Mouse (Mus musculus) left cerebral cortex, postnatal 10 days (tissue): ENCODE results near the gene Unc13b. TPM values are rescaled to one million over a fixed set of nuclear protein-coding genes. Genes with fewer than 3 reads are reported as not detected.

ENCODE experiments used
- DNase-seq, 2 experiments: peaks; one replicate each; pipeline ENCODE4 v3.0.0; 2021 to 2022; ENCODE audit warnings: low spot score in 2 of 2, mixed read lengths in 1 of 2; ENCODE audit errors: extremely low spot score in 1 of 2
- intact Hi-C: fragments of 180-260 bp; cut with DNase I; formaldehyde crosslinking; loops from one replicate; pipeline ENCODE4 v1.15.1; 2025
- total RNA-seq, 2 experiments: library from RNA; stranded (reverse); gene quantifications; 2 replicates each; pipeline ENCODE4 v1.2.3; 2021

The Unc13b gene
- total RNA-seq, 2 experiments from 2014 or later, result 61.0 to 65.4 TPM

DNA sequence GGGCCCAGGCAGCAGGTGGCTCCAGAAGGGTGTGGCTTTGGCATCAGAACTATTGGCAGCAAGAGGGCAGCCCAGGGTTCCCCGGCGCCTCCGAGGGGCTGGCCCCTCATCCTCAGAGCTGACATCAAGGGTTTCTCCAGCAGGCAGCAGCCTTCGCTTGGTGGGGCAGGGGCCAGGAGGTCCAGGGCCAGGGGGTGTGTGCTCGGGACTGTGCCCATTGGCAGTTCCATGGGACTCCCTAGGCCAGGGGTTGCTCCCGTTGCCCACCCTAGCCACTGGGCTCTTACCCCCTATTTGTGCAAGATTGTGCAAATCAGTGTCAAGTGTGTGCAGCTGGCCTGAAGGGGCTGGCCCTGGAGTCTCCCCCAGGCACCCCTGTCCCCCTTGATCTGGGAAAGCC, 22.9 kb upstream of the Unc13b start:
- DNase-seq, result peak in 1 of 2 experiments; percentile 33
- intact Hi-C loops, result no loop called here

DNA sequence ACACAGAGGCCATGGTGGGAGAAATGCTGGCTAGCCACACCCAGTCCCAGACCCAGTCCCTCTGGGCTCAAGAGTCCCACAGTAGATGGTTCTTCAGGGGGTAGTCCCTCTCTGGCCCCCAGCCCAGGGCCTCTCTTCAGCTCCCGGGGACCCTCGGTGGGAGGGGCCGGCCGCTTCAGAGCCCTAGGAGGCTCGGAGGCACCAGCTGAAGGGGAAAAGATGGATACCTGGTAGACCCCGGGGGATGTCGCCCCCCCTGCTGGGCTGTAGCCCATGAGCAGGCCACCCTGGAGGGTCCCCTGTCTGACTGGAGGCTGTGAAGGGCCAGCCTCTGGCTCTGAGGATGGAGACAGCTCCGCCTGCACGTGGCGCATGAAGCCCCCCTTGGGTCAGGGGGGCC, 22.4 kb upstream of the Unc13b start:
- peak in 1 of 2 experiments; percentile 43 for DNase-seq
- intact Hi-C loops, result no loop called here

DNA sequence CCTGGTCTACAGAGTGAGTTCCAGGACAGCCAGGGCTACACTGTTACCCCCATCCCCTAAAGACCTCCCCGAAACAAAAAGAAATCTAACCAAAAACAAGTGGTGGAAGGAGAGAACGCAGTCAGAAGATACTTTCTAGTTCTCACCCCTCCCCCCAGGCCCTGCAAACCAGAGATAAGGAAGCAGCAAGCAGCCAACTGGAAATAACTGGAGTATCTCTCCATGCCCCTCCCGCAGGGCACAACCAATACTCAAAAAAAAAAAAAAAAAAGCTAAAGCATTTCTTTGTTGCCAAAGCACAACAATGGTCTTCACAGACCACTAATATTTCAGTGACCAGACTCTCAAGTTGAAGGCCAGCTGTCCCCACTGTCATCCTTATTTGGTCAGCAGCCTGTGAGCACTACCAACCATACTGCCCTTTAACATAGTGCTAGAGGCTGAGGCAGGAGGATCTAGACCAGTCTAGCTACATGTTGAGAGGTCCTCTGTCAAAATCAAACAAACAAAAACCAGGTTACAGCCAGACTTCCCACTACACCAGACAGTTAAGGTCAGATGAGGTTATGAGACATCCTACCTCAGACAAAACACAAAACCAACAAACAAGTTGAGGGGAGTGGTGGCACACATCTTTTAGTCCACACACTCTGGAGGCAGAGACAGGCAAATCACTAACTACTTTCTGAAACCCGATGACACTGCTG, 20.7 kb upstream of the Unc13b start:
- intact Hi-C loops, result no loop called here
- no peak for DNase-seq

DNA sequence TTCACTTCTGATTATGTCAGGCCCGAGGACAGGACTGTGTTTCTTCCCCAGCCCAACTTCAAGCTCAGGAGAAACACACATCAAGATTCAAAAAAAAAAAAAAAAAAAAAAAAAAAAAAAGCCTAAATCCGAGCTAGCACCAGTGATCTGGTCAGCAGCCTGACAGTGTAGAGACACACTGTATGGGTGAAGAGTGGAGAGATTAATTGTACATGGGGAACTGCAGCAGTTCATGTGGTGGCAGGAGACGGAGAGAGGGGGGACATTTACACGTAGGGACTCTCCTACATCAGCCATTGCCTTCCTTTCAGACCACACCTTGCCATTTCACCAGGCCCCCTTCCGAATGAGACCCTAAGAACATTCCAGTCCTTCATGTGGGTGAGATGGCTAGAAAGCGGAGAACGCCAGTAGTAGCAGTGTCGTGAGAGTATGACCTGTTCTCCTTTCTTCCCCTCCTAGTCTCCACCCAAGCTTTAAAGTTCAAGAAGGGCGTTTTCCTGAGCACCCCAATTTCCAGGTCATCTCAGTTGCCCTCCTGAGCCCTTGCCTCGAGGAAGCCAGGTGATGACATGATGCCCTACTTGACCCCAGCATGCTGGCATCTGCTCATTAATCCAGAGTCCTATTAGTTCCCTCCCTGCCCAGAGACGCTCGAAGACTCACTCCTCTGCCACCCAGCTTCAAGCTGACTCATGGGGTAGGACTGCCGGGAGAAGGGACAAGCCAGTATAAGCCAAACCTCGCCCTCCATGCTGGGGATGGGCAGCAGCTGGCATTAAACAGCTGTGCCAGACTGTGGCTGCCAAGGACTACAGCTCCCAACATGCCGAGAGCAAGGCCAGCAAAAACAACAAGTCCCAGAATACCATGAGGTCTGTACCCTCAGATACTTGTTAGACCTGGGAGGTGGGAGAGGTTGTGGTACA, 19.9 kb upstream of the Unc13b start:
- intact Hi-C loops, result no loop called here
- DNase-seq, result peak; percentile 55 to 71

DNA sequence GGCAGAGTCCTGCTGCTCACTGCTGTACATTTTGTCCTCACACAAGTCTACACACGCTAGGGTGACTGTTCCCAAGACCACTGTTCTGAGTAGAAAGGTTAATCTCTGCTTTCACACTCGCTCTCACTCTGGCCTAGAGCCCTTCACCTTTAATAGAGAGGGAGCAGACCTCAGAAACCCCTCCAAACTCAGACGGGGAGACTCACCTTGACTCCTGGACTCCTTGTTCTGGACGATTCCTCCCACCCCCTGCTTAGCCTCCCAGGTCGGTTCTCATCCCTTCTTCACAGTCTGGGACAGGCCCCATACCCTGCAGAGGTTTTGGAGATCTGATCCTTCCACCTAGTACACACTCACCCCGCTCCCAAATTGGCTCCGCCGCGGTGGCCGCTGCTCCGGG, 19.1 kb upstream of the Unc13b start:
- intact Hi-C loops, result no loop called here
- DNase-seq, result no peak

DNA sequence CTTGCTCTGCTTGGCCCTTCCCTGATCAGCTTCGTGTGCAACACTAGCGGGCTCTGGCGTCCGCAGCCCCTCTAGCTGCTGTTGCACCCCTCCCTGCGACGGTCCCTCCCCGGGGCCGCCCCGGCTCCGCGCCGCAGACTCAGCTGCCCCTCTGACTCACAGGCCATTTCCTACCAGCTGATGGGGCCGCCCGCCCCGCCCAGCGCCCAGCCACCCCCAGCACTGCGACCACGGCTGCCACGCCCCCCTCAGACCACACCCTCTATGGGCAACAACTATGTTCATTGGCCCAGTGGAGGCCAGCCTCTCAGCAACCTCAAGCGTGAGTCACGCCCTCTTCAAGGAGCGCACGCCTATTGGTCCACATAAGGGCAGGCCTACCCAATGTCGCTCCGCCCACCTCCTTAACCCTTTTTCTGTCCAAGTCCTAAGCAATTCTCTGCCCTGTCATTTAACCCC, 18.6 kb upstream of the Unc13b start:
- DNase-seq, result peak; percentile 97 to 99
- intact Hi-C loops, result no loop called here

DNA sequence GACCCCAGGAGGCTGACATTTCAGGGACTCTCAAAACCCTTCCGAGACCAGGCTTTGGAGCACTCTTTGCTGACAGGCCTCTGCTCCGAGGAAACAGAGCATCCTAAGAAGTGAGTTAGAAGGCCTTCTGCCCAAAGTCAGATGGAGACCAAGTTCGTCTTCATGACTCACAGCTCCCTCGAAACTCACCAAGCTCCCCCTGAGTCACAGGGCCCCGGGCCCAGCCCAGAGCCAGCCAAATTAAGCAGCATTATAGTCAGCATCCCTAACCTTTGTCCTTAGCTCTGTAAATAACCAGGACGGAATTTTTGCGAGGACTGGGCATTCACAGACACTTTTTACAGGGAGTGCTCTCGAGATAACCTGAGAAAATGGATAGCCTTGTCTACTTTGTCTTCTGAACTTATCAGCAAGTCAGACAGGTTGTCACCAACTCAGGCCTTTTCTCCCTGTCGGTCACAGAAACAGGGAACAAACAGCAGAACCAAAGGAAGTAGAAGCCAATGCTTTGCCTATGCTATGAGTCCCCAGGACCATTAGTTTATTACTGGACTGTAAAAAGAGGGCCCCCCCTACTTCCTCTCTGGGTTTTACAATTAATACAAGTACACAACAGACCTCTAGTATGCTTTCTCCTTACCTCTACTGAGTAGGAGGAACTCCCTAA, 17.7 kb upstream of the Unc13b start:
- no peak for DNase-seq
- intact Hi-C loops, result no loop called here

DNA sequence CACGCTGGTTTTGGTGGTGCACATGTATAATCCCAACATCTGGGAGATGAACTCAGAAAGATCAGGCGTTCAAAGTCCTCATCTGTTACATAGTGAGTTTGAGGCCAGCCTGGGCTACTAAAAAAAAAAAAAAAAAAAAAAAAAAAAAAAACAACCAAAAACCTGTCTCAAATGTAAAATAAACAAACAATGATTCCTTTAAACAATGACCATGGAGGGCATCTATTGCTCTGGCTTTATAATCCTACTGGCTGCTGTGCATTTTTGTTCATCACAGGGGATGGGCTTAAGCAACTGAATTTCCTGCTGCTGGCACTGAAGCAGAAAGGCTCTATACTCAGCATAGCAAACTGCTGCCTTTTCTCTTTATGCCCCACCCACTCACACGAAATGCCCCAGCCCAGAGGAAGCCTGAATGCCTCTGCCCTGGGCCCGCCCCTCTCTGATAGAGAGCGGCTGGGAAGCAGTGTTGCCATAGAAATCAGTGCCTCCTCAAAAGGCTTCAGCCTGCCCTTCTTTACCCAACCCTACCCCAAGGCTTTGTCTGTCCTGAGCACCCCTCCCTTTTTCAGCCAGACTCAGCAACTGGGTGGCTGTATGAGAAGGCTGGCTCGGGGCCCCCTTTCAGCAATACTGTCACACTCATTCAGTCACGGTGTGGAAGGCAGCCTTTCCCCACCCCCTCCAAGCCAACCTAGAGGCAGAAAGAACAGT, 15.0 kb upstream of the Unc13b start:
- intact Hi-C loops, result no loop called here
- peak; percentile 60 to 89 for DNase-seq

DNA sequence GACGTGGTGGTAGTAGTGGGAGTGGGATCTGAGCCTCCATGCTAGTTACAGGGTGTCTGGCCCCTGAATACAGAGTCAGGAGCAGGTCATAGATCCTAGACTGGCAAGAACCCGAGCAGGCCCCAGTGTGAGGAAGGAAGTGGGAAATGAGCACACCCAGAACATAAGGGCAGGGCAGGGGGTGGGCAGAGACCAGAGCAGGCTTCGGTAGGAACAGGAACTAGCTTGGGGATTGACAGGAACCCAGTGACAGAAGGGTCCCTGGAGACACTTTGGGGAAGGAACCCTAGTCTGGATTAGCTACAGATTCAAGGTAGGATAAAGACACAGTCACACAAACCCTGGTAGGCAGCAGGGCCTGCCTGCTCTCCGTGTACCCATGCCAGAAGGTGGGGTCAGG, 14.1 kb upstream of the Unc13b start:
- intact Hi-C loops, result loop anchor here (5.0 kb wide), 3 partner anchors 73 to 378 kb away; no protein-coding TSS in a partner anchor
- DNase-seq, result peak in 1 of 2 experiments; percentile 64

DNA sequence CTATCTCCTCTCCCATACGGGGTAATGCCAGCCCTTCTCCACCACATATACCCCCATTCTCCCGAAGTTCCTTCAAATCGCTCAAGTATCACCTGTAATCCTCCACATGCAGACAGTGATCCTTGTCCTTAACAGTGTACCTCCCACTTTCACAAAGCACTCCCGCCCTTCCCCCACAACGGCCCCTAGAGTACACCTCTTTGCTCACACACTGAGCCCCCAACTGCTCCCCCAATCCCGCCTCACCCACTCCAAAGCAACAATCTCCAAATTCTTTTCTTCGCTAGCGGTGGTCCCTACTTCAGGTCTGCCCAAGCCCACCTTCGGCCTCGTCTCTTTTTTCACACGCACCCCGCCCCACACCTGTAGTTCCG, 13.5 kb upstream of the Unc13b start:
- DNase-seq, result peak in 1 of 2 experiments; percentile 65
- intact Hi-C loops, result loop anchor here (5.0 kb wide), 3 partner anchors 72 to 377 kb away; no protein-coding TSS in a partner anchor

DNA sequence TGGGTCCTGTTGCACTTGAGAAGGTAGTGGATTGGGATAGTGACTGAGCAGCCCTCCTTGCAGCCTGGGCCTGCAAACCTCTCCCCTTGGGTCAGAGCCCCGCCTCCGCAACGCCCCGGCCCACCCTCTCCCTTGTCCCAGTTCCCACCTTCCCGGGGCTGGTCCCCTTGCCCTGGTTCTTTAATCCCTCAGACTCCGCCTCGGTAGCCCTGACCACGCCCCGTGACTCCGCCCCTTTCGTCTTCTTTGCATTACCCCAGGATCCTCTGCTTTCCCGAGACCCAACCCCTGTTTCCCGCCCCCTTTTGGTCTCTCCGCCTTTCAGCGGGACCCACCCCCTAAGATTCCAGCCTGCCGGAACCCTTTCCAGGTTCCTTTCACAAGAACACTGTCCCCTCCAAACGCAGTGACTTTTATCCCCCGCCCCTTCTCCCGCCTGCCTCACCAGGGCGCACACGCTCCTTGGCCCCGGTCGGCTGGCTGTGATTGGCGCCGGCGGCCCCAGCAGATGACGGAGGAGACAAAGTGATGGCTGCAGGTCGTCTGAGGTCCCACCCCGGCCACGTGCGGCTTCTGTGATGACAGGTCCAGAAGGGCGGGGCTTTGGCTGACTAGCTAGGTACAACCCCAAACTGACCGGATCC, 13.0 kb upstream of the Unc13b start, which contains the start of gene Fam214b:
Gene Fam214b (minus strand): TSS at position 562 of the 644 bp plus-strand sequence.
- intact Hi-C loops, result loop anchor here (5.0 kb wide), 3 partner anchors 72 to 377 kb away; no protein-coding TSS in a partner anchor
- DNase-seq, result peak; percentile 93 to 99

DNA sequence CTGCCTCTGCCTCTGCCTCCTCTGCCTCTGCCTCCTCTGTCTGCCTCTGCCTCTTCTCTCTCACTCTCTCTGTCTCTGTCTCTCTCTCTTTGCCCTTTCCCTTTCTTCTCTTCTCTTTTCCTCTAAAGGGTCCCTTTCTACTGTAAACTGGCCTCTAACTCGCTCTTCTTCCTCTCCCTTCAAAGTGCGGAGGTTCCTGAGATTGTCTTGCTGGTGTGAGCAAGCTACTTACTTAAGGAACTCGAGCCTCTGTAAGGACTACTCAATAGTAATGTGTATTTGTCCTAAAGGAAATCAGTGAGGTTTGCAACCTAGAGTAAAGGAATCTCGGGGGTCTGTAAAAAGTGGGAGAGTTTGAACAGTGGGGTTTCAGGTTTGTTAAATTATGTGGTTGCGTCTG, 12.1 kb upstream of the Unc13b start:
- DNase-seq, result no peak
- intact Hi-C loops, result loop anchor here (5.0 kb wide), 3 partner anchors 71 to 376 kb away; no protein-coding TSS in a partner anchor

DNA sequence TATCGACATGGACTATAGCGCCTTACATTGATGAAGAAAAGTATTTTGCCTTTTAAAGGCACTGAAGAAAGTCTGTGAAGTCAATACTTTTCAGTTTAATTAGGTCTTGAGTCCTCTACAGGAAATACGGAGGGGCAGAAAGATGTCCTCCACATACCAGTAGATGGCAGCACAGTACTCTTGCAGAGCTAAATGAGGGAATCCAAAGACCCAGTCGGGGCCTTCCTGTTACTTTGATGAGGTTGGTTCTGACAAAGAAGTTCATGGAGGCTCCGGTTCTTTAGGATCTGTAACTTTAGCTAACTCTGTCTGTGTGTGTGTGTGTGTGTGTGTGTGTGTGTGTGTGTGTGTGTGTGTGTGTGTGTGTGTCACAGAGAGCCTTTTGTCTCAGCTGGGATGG, 11.5 kb upstream of the Unc13b start:
- intact Hi-C loops, result loop anchor here (5.0 kb wide), 3 partner anchors 70 to 375 kb away; no protein-coding TSS in a partner anchor

DNA sequence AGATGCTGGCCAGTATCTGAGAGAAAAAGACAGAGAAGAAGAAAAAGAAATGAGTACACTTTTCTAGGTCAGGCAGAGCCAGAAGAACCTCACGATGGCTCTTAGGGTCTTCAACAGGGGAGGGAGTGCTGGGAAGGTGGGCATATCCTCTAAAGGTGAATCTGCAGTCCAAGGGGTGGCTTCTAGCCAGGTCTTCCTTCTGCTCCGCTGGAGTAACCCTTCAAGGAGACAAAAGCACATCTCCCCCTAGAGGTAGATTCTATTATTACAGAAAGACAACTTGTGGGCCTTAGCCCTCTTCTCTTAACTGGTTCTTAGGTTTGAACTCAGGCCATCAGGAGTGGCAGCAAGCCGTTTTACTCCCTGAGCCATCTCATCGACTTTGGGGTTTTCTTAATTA, 6.1 kb upstream of the Unc13b start:
- intact Hi-C loops, result no loop called here
- peak in 1 of 2 experiments; percentile 53 for DNase-seq

More for the DNA sequence above, 11.5 kb upstream of the Unc13b start:
- peak; percentile 83 to 88 for DNase-seq

DNA sequence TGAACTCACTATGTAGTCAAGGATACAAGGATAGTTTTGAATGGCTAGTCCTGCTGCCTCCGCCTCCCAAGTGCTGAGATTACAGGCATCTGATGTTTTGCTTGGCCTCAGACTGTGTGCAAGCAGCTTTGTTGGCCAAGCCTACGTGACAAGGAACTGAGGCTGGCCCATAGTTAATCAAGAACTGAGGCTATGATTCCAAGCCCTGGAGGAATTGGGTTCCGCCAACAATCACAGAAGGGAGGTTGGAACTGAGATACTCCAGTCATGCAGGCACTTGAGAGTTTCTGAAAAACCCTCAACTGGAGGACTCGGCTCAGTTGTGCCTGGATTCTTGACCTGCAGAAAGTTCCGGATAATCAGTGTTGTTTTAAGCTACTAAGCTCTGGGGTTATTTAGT, 1.1 kb upstream of the Unc13b start:
- DNase-seq, result no peak
- intact Hi-C loops, result loop anchor here (5.0 kb wide), 2 partner anchors 55 to 185 kb away; no protein-coding TSS in a partner anchor

DNA sequence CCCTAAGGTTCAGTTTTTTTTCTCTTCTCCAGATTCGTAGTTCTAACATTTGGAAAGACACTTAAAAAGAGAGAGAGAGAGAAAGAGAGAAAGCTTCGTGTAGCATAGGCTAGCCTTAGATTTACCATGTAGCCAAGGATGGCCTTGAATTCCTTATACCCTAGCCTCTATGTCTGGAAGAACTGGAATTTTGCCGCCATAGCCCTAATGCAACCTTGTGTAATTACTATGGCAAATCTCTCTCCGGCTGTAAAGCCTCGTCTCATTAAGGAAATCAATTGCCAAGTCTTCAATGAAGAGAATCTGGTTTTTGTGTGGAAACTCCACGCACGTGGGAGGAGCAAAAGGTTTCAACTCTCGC, 381 bp upstream of the Unc13b start:
- intact Hi-C loops, result loop anchor here (5.0 kb wide), 2 partner anchors 54 to 184 kb away; no protein-coding TSS in a partner anchor

DNA sequence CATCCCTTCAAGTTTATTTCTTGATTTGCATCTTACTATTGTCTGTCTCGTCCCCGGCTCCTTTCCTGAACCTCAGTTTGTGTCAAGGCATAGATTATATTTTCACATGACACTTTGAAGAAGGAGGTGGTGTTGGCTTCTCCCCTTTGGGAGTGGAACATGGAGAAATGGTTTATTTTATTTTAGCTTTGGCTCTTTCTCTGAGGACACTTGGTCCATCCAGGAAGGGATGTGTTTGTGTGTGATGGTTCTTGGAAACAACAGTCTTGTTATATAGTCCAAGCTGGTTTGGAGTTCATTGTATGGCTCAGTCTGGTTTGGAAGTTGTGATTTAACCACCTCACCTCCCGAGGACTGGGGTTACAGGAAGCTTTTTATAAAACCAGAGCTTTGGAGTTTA, 944 bp downstream of the Unc13b start:
- no peak for DNase-seq
- intact Hi-C loops, result loop anchor here (5.0 kb wide), 2 partner anchors 53 to 183 kb away; no protein-coding TSS in a partner anchor

More for the DNA sequence above, 381 bp upstream of the Unc13b start:
- DNase-seq, result no peak

DNA sequence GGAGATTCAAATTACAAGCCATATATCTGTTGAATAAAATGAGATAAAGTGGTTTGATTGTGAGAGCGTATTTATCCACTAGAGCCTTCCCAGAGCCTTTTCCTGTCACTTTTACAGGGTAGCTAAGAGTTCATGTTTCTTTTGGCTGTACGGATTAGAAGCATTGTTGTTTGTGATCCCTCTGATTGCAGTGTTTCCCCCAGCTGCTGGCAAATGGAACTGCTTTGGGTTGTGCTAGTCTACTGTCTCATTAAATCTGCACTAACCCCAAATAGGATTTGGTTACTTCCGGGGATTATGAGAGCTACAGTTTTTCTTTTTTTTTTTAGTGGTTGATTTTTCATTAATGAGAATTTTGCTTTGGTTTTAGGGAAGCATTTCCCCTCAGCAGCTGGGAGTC, 1.5 kb downstream of the Unc13b start:
- DNase-seq, result no peak
- intact Hi-C loops, result no loop called here
